ENCODE assay signal across 26 mouse cellular contexts in the genomic region with DNA sequence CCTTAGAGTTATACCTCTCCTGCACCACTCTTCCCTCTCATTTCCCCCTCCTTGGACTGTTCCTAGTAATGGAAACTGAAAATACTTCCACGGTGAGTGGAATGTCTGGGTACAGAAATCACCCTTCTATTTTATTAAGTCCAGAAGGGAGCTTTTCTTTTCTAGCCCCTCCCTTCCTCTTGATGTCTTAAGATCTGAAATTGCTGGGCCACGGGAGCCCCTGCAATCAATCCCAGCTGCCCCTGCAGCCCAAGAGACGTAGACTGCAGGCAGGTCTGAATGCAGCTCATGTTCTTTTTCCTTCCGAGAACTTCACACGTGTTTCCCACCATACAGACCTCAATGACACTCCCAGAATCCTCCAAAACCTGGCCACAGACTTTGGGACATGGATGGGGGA. TPM values are rescaled to one million over a fixed set of nuclear protein-coding genes. Genes with fewer than 3 reads are reported as not detected.
"Had no signal": no experiment of that assay in that cellular context is flagged by ENCODE, and none has a peak within 500 bp of the region (broad histone marks: within the 10 kb centered on the region; RNA-seq: fewer than 3 reads in every experiment).

No protein-coding gene starts in this region.

- H3K9ac ChIP-seq: liver, embryonic 15.5 days; liver, postnatal 0 days; lung, embryonic 15.5 days; neural tube, embryonic 13.5 days; stomach, embryonic 15.5 days had no signal

- DNase-seq: liver, postnatal 0 days; lung, adult 2 months; lung, postnatal 14 days; lung, postnatal 36 days; midbrain, embryonic 14.5 days; right cerebral cortex, postnatal 14 days; thymus, adult 2 months; thymus, postnatal 25 days; thymus, postnatal 4 days had no signal

- H3K9me3 ChIP-seq: liver, embryonic 15.5 days; lung, embryonic 15.5 days; megakaryocyte, embryonic 14.5 days; midbrain, embryonic 10.5 days; neural tube, embryonic 13.5 days; stomach, embryonic 15.5 days had no signal

- H3K4me2 ChIP-seq: liver, embryonic 15.5 days; lung, embryonic 15.5 days; neural tube, embryonic 13.5 days; stomach, embryonic 15.5 days had no signal

- ATAC-seq: liver, postnatal 0 days; lung, postnatal 0 days; midbrain, embryonic 16.5 days had no signal

- H3K4me1 ChIP-seq: liver, embryonic 15.5 days; lung, embryonic 15.5 days; megakaryocyte, embryonic 14.5 days; midbrain, embryonic 10.5 days; neural tube, embryonic 13.5 days; stomach, embryonic 15.5 days had no signal

- H3K27ac ChIP-seq: liver, embryonic 15.5 days; lung, embryonic 15.5 days; macrophage; midbrain, embryonic 10.5 days; neural tube, embryonic 13.5 days; stomach, embryonic 15.5 days; stomach, postnatal 0 days had no signal

- H3K4me3 ChIP-seq: liver, embryonic 15.5 days; lung, embryonic 15.5 days; megakaryocyte, embryonic 14.5 days; midbrain, embryonic 10.5 days; myocyte; neural tube, embryonic 13.5 days; stomach, embryonic 15.5 days had no signal

- H3K27me3 ChIP-seq: liver, embryonic 15.5 days; lung, embryonic 15.5 days; neural tube, embryonic 13.5 days; stomach, embryonic 15.5 days had no signal

- H3K36me3 ChIP-seq: liver, embryonic 15.5 days; lung, embryonic 15.5 days; midbrain, embryonic 10.5 days; neural tube, embryonic 13.5 days; stomach, embryonic 15.5 days had no signal

RNA-seq across cellular contexts. Expression of a gene that starts 32.3 kb away (rescaled TPM):
- total RNA-seq: megakaryocyte progenitor cell, adult 5-6 weeks; neutrophil, adult 5-6 weeks had no signal
- polyA plus RNA-seq: liver, postnatal 0 days; macrophage; myocyte had no signal

RNA-seq across cellular contexts. Expression of a gene that starts 37.8 kb away (rescaled TPM):
- total RNA-seq: megakaryocyte progenitor cell, adult 5-6 weeks; neutrophil, adult 5-6 weeks had no signal
- polyA plus RNA-seq: liver, embryonic 15.5 days; liver, postnatal 0 days; lung, adult 2 months; lung, embryonic 15.5 days; lung, postnatal 0 days; macrophage; midbrain, embryonic 10.5 days; midbrain, embryonic 14.5 days; midbrain, embryonic 16.5 days; myocyte; neural tube, embryonic 11.5 days; neural tube, embryonic 13.5 days; spleen, adult 2 months; stomach, embryonic 15.5 days; stomach, postnatal 0 days; testis, adult 2 months; thymus, adult 2 months; urinary bladder, adult 2 months had no signal

RNA-seq across cellular contexts. Expression of a gene that starts 44.9 kb away (rescaled TPM):
- total RNA-seq: megakaryocyte progenitor cell, adult 5-6 weeks; neutrophil, adult 5-6 weeks had no signal
- polyA plus RNA-seq: spleen, adult 2 months; testis, adult 2 months had no signal

RNA-seq across cellular contexts. Expression of a gene that starts 57.0 kb away (rescaled TPM):
- total RNA-seq: megakaryocyte progenitor cell, adult 5-6 weeks; neutrophil, adult 5-6 weeks had no signal
- polyA plus RNA-seq: liver, postnatal 0 days; macrophage; midbrain, embryonic 10.5 days; midbrain, embryonic 14.5 days; myocyte; testis, adult 2 months had no signal
